Mouse (Mus musculus) CD4-positive, CD25-positive, alpha-beta regulatory T cell, adult 2 months (primary cell): ENCODE data around the gene Zfp385a.

Experiments used
- DNase-seq: peaks from one replicate; pipeline ENCODE4 v3.0.0-alpha.2; 2012; ENCODE audit warnings: low read depth, low spot score

Zfp385a gene

DNA sequence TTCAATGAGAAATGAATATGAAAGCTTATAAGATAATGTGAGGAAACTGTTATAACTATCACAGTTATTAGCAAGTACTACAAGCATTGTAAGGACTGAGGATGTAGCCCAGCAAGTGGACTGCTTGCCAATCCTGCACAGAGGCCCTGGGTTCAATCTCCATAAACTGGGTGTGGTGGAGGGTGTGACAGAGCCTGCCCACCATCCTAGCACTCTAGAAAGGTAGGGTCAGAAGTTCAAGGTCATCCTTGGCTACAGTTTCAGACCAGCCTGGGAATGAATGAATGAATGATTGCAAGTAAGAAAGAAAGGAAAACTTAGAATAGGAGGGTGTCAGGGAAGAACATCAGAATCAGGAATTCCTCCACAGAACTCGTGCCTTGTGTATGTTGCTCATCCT is 23.9 kb upstream of the Zfp385a start:
- DNase-seq = no peak

GRCm38 (mm10) chr15:103362950-103363349 is 23.1 kb upstream of the Zfp385a start:
- no peak for DNase-seq

GRCm38 (mm10) chr15:103362333-103362732 is 22.4 kb upstream of the Zfp385a start:
- DNase-seq = no peak

GRCm38 (mm10) chr15:103361269-103361668 is 21.4 kb upstream of the Zfp385a start:
- DNase-seq = no peak

DNA sequence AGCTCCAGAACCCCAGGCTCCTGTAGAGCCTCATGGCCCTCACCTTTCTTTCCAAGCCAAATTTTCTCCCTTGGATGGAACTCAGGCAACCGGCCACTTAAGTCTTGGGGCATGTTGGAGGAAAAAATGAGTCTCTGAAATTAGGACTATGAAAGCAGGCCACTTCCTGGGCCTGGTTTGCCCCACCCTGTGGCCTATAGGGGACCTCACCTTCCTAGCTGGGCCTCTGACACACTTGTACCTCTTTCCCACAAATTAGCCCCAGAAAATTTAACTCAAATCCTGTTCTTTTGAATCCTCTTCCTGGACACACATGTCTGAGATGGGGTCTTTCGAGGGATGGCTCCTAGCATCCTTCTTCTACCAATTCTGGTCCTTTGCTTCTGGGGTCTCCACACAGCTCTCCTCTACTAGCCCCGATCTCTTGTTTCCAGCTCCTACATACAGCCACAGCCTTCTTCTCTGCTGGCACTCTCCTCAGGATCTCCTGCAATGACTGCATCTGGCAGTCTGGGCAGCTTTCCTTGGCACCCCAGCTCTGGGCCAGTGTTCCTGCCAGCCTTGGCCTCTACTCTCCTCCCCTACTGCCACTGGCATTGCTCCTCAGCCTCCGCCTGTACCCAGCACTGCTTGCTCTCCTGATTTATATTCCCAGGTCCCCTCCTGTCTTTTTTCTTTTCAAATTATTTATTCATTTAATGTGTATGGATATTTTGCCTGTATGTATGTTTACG is 20.1 kb upstream of the Zfp385a start:
- DNase-seq = no peak

DNA sequence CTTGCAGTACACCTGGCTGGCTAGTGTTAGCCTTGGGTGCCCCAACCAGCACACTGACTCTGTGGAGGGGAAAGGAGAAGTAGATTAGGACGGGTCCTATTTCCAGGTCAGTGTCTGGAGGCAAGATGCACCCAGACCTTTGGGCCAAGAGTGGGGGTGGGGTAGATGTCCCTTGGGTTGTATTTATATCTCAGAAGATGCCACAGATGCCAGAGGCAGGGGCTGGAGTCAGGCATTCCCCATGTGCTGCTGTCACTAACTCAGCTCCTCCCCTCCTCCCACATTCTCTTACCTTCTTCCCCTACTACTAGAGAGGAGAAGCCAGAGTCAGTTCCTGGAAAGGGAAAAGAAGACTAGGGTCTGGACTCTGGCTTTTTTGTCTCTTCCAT is 19.2 kb upstream of the Zfp385a start:
- no peak for DNase-seq

DNA sequence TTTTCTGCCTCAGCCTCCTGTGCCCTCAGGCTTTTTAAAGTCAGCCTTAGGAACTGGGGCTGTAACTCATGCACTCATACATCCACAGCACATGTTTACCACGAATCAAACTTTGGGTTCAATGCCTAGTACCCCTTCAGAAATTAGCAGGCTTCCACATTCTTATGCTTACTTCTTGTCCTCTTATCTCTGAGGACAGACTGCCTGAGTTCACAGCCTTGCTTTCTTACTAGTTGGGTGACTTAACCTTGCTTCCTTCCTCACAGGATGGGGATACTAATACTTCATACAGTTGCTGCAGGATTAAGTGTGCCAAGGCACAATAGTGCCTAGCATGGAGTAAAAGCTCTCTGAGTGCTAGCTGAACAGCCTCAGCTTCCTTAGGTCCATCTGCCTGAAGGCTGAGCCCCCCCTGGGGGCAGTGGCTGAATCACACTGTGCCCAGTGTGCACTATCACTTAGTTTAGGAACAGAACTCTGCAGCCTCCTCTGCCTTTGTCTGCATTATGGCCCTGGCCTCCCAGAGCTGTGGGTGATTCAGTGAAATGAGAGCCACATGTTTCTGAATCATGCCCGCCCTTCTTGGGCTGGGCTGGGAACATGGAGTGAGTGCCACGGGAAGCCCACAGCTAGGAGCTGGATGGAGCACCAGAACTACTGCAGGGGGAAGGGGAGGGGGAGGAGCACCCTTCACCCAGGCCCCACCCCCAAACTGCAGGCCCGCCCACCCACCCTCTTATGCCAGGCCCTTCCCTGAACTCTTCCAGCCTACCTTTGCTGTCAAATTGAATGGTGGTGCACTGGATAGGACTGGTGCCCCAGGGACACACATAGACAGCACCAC is 18.6 kb upstream of the Zfp385a start:
- DNase-seq = no peak

DNA sequence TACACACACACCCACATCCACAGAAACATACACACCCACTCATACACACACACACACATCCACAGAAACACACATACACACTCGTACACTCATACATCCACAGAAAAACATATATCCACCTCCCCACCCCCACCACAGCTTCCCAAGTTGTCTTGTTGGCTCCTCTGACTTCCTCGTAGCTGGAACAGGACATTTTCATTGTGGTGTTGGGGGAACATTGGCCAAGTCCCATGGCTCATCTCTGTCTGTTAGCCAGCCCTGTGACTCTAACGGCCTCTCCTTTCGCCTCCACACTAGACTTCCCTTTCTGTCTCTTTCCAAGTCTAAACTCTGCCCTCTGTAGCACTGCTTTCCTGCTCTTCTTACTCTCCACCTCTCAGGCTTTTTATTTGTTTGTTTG is 17.9 kb upstream of the Zfp385a start:
- DNase-seq = no peak

- no peak for DNase-seq
Measured at GRCm38 (mm10) chr15:103356130-103356529, 16.2 kb upstream of the Zfp385a start.

DNA sequence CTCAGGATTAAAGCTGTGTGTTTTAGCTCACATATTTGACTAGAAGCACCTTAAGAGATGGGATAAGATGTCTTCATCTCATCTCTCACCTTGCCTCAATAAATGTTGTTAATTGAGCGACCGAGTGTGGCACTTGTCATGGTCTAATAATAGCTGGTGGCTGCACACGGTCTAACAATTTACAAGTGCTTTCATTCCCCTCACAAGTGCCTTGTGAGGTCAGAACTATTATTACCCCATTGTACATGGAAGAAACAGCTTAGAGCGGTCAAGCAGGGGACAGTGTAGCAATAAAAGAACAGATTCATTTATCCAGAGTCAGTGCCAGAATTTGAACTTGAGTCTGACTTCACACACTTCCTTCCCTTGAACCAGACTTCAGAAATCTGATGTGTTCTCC is 15.5 kb upstream of the Zfp385a start:
- DNase-seq = no peak

DNA sequence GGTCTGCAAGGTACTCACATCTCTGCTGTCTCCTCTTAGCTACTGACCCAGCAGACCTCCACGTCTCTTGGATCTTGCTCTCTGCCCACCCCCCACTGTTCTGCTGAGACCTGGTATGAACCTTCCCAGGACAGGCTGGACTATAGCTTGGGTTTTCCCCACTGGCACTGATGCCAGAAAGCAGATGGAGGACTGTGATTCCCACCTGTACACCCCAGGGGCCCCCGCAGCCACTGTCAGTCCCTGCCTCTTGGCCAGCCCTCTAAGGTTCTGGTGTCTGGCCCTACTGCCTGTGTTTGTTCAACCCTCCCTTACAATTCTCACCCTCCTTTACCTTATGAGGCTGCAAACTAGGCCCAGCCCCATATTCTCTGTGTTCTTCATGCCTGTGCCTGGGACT is 14.8 kb upstream of the Zfp385a start:
- no peak for DNase-seq

GRCm38 (mm10) chr15:103353511-103354256 is 13.8 kb upstream of the Zfp385a start:
- DNase-seq = no peak

DNA sequence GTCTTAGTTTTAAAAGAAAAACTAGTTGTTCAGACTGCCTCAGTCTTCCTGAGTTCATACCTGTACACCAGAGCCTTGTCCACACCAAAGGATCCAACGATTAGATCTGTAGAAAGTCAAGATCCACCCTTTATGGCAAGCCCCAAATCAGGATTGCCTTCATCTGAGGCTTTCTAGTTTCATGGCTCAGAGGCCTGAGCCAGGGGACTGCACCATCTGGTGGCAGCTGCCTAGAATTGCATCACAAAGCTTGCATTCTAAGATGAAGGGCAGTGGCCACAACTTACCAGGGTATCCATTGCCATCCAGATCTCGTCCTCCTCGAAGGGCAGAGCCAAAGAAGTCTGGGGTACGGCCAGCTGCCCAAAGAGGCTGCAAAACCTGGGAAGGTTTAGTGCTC is 13.0 kb upstream of the Zfp385a start:
- peak; percentile 77 for DNase-seq

- peak; percentile 77 for DNase-seq
Measured at GRCm38 (mm10) chr15:103347275-103347684, 7.4 kb upstream of the Zfp385a start.

- no peak for DNase-seq
Measured at GRCm38 (mm10) chr15:103345789-103346188, 5.9 kb upstream of the Zfp385a start.

- no peak for DNase-seq
Measured at GRCm38 (mm10) chr15:103343556-103343955, 3.7 kb upstream of the Zfp385a start.

DNA sequence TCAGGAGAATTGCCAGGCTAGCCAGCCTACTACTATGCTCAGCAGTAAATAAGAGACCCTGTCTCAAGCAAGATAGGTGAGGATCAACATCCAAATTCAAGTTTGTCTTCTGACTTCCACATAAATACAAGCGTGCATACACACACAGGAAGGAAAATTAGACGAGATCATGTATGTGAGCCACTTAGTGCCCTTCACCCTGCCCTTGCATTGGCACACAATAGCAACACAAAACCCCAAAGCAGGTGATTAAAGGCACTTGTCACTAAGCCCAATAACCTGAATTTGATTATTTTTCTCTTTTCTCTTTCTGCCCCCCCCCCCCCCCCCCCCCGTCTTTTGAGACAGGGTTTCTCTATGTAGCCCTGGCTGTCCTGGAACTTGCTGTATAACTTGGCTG is 3.1 kb upstream of the Zfp385a start:
- no peak for DNase-seq

DNA sequence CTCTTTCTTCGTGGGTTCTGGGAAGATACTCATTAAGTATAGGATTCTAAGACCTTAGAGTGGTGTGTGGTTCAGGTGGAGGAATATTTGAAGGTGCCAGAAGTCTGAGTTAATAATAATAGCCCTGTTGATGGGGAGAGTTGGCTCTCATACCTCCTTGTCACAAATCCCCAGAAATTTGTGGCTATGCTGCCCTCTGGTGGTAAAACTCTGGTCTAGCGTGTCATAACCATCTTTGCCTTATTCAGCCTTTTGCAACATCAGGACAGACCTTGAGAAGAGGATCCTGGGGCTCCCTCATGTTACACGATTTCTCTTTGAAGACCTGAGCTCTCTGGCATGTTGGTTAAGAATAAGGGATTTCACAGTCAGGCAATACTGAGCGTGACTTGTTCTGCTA is 2.5 kb upstream of the Zfp385a start:
- peak; percentile 84 for DNase-seq

DNA sequence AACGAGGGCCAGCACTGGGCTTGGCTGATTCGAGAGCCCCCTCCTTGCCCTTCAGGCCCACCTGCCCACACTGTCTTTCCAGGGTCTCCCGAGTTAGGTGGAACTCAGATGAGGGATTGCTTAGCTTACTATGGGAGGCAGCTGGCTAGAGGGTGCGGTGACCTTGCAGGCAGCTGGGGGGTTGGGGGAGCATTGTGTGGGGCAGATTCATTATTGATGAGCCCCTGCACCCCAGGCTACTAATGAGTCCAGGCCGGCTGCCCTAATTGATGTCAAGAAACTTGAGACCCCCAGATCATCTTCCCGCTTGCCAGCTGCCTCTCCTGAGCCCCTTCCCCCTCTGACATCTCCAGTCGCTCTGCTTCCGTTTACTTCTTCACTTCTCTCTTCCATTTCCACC is 1.7 kb upstream of the Zfp385a start:
- DNase-seq = no peak

GRCm38 (mm10) chr15:103340786-103341185 is 893 bp upstream of the Zfp385a start:
- DNase-seq = peak; percentile 30

- DNase-seq = peak; percentile 27
Measured at GRCm38 (mm10) chr15:103339166-103339960, 530 bp downstream of the Zfp385a start.

DNA sequence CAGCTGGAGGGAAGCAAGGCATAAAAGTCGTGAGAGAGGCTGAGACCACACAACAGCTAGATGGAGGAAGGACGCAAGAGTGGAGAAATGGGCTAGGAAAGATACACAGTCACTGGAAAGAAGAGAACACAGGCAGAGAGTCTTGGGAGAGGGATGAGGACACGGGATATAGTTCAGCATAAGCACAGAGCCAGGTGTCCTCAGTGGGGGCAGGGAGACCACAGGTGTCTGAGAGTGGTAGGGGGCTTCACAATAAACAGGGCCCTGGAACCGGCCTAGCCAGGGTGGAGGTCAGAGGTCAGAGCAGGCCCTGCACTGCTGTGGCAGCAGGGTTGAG is 1.1 kb downstream of the Zfp385a start:
- no peak for DNase-seq
